Mouse (Mus musculus) brain, embryonic 14.5 days (tissue): Measurements from ENCODE around the gene Ints12.

ENCODE experiments used
- CTCF ChIP-seq: fragments of 200-500 bp; IDR thresholded peaks from 2 replicates; pipeline ENCODE4 v1.5.1; 2012; ENCODE audit warnings: inconsistent platforms, mild to moderate bottlenecking, moderate library complexity, borderline replicate concordance; ENCODE audit not compliant: insufficient read depth, insufficient read length; ENCODE audit errors: extremely low read depth
- POLR2A ChIP-seq: fragments of 200-500 bp; IDR thresholded peaks from 2 replicates; pipeline ENCODE4 v1.6.1; 2012; ENCODE audit warnings: mild to moderate bottlenecking, inconsistent platforms, borderline replicate concordance; ENCODE audit not compliant: poor library complexity, insufficient read depth, insufficient read length, severe bottlenecking; ENCODE audit errors: extremely low read depth

DNA sequence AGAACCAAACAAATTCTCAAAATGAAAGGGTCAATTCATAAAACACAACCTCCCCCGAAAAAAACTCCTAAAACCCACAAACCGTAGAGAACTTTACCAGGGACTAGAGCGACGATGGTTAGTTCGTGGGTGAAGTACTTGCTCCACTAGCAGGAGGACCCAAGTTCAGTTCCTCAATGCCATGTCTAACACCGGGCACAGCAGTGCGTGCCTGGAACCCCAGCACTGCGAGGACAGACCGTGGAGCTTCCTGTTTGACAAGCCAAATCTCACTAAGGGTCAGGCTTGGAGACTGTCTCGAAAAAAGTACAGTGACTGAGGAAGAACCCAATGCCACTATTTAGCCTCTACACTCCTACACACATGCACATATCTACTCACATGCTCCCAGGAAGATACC is 16.1 kb upstream of the Ints12 start:
- TF ChIP-seq CTCF (no peak), POLR2A (no peak)
